Mouse (Mus musculus) ES-Bruce4 (cell line): Measurements from ENCODE around the gene P2ry13.

Experiments used
- CTCF ChIP-seq: IDR thresholded peaks from one replicate; pipeline ENCODE4 v1.8.1; 2011; ENCODE audit warnings: low read depth, low read length
- POLR2A ChIP-seq: IDR thresholded peaks from one replicate; pipeline ENCODE4 v1.8.1; 2011; ENCODE audit warnings: low read length; ENCODE audit not compliant: insufficient read depth

- TF ChIP-seq POLR2A (no peak), CTCF (no peak)
Observed at GRCm38 (mm10) chr3:59167417-59168054, 43.1 kb downstream of the P2ry13 start.
